Mouse (Mus musculus) frontal cortex, postnatal 10 days (tissue): Measurements from ENCODE around the gene Vmn2r93.

Experiments
- DNase-seq, 2 experiments: peaks; one replicate each; pipeline ENCODE4 v3.0.0; 2022; ENCODE audit warnings: low spot score in 2 of 2, mixed read lengths in 1 of 2

Gene Vmn2r93

GRCm38 (mm10) chr17:18297799-18298198 is at the start of gene Vmn2r93:
Gene Vmn2r93, plus strand, starts transcription at chr17:18298099.
- DNase-seq = no peak

GRCm38 (mm10) chr17:18277656-18278055 is 20.2 kb upstream of the Vmn2r93 start, which contains the start of gene Vmn2r94:
Gene Vmn2r94, minus strand, starts transcription at chr17:18277756.
- DNase-seq = no peak

GRCm38 (mm10) chr17:18323031-18323430 is 25.1 kb downstream of the Vmn2r93 start:
- DNase-seq = no peak

GRCm38 (mm10) chr17:18360007-18360406 is 62.1 kb downstream of the Vmn2r93 start:
- DNase-seq = no peak

GRCm38 (mm10) chr17:18360602-18361001 is 62.7 kb downstream of the Vmn2r93 start:
- no peak for DNase-seq
